Mouse (Mus musculus): ENCODE measurements around the gene Slc26a10. TPM values are rescaled to one million over a fixed set of nuclear protein-coding genes. Genes with fewer than 3 reads are reported as not detected.

Gene Slc26a10
- polyA plus RNA-seq, 1 experiment from 2014 or later, result 0.51 TPM

GRCm38 (mm10) chr10:127180695-127181047 lies 226 bp upstream of the Slc26a10 start:
- Histone ChIP-seq H3K4me1 (ENCODE audit: control insufficient read depth, insufficient read depth, low read length) (peaks cover 12% of the 10 kb centered on the region), H3K27me3 (ENCODE audit: control insufficient read depth, insufficient read depth, low read length) (peaks cover 49% of the 10 kb centered on the region), H3K9ac (ENCODE audit: low read length) (no peak overlapping the region), H3K4me3 (ENCODE audit: low read depth, low read length) (no peak overlapping the region), H3K4me2 (no peak overlapping the region), H3K36me3 (ENCODE audit: control insufficient read depth, insufficient read depth, low read length) (no peaks in the 10 kb centered on the region), H3K9me3 (ENCODE audit: control insufficient read depth, low read length) (no peaks in the 10 kb centered on the region), H3K27ac (ENCODE audit: low read depth, low read length) (no peak overlapping the region)
- no peak for DNase-seq (ENCODE audit: low spot score, missing footprints)
- WGBS, result 6% methylated on average over 3 of the region's 3 CpGs
- ATAC-seq (ENCODE audit: low FRiP score), result no peak

DNA sequence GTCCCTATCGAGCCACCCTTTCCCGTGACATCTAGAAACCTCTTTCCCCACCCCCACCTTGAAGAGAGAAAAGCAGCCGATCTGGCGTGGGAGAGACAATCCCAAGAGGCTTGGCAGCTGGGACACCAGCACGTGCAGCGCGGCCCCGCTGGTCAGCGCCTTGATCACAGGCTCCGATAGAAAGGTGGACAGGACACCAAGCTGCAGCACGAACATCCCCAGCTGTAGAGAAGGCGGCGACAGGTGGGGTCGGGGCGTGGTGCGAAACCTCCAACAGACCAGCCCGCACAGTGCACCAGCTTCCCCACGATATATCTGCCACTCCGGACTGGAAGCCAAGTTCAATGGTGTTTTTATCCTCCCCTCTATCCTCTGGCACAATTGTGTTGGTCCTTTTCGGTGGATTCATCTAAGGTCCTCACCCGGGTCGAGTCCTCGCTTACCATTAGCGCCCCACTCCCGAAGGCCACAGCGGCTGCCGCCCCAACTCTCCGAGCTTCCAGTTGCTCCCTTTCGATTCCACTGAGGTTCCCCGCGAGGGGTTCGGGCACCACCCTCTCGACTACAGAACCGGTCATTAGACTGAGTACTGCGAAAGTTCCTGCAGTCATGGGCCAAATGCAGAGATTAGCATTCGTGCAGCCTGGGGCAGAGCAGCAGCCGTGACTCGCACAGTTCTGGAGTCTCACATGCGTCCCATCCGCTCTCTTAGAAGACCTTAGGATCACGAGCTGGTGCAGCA lies 2.0 kb downstream of the Slc26a10 start:
- DNase-seq (ENCODE audit: low spot score, missing footprints) (peak; percentile 92), ATAC-seq (ENCODE audit: low FRiP score) (no peak; the same call in 1 of the 2 replicates)
- H3K27me3 ChIP-seq (ENCODE audit: control insufficient read depth, insufficient read depth, low read length), result peaks cover 49% of the 10 kb centered on the region

DNA sequence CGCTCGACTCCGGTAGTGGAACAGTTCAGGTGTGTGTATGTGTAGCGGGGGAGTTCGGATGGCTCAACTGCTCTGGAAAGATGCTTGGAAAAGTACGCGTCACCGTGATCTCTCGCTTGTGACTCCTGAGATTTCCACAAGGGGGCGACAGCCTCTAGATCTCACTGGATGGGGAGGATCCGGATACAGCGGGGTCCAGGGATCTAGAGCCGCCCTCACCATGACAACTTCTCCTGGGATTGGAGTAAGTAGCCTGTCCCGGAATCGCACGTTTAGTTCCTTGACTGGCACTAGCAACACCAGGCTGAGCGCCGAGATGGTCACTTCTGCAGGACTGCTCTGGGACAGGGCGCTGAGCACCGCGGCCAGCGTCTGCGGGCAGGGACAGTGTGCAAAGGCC lies 2.7 kb downstream of the Slc26a10 start:
- Histone ChIP-seq H3K27me3 (ENCODE audit: control insufficient read depth, insufficient read depth, low read length) (peaks cover 49% of the 10 kb centered on the region), H3K27ac (ENCODE audit: low read depth, low read length) (no peak overlapping the region), H3K4me1 (ENCODE audit: control insufficient read depth, insufficient read depth, low read length) (peaks cover 12% of the 10 kb centered on the region), H3K9me3 (ENCODE audit: control insufficient read depth, low read length) (no peaks in the 10 kb centered on the region), H3K4me3 (ENCODE audit: low read depth, low read length) (peak overlapping the region; percentile 21), H3K36me3 (ENCODE audit: control insufficient read depth, insufficient read depth, low read length) (no peaks in the 10 kb centered on the region), H3K9ac (ENCODE audit: low read length) (no peak overlapping the region), H3K4me2 (peak overlapping the region; percentile 50)
- WGBS, result 1% methylated on average over 23 of the region's 23 CpGs
- ATAC-seq (ENCODE audit: low FRiP score) (peak; percentile 71), DNase-seq (ENCODE audit: low spot score, missing footprints) (peak; percentile 99)

More for the DNA sequence above, 2.0 kb downstream of the Slc26a10 start:
- H3K9ac ChIP-seq (ENCODE audit: low read length), result no peak overlapping the region
- H3K4me2 ChIP-seq, result peak overlapping the region; percentile 50
- WGBS, result 4% methylated on average over 41 of the region's 41 CpGs
- no peaks in the 10 kb centered on the region for H3K36me3 ChIP-seq (ENCODE audit: control insufficient read depth, insufficient read depth, low read length)
- peaks cover 12% of the 10 kb centered on the region for H3K4me1 ChIP-seq (ENCODE audit: control insufficient read depth, insufficient read depth, low read length)
- H3K4me3 ChIP-seq (ENCODE audit: low read depth, low read length), result peak overlapping the region; percentile 21
- H3K9me3 ChIP-seq (ENCODE audit: control insufficient read depth, low read length), result no peaks in the 10 kb centered on the region
- H3K27ac ChIP-seq (ENCODE audit: low read depth, low read length), result no peak overlapping the region

DNA sequence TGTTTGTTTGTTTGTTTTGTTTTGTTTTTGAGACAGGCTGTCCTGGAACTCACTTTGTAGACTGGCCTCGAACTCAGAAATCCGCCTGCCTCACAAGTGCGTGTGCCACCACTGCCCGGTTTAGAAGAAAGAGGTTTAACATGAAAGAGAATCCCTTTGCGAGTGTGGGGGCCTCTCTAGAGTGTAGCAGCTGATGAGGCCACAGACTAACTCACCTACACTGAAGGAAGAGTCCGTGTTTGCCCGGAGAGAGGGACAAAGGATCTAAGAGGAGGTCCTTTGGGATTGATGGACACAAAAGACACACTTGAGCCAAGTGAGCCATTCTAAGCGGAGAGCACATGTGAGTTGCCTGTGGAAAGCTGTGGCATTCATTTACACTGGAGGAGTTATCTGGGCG lies 3.2 kb downstream of the Slc26a10 start:
- H3K4me1 ChIP-seq (ENCODE audit: control insufficient read depth, insufficient read depth, low read length), result peaks cover 12% of the 10 kb centered on the region
- H3K9me3 ChIP-seq (ENCODE audit: control insufficient read depth, low read length), result no peaks in the 10 kb centered on the region
- DNase-seq (ENCODE audit: low spot score, missing footprints), result no peak
- no peak overlapping the region for H3K4me3 ChIP-seq (ENCODE audit: low read depth, low read length)
- 18% methylated on average over 9 of the region's 9 CpGs for WGBS
- no peak overlapping the region for H3K9ac ChIP-seq (ENCODE audit: low read length)
- peaks cover 49% of the 10 kb centered on the region for H3K27me3 ChIP-seq (ENCODE audit: control insufficient read depth, insufficient read depth, low read length)
- no peak overlapping the region for H3K27ac ChIP-seq (ENCODE audit: low read depth, low read length)
- H3K4me2 ChIP-seq, result no peak overlapping the region
- ATAC-seq (ENCODE audit: low FRiP score), result no peak
- H3K36me3 ChIP-seq (ENCODE audit: control insufficient read depth, insufficient read depth, low read length), result no peaks in the 10 kb centered on the region

GRCm38 (mm10) chr10:127176756-127177155 lies 3.7 kb downstream of the Slc26a10 start:
- Histone ChIP-seq H3K27ac (ENCODE audit: low read depth, low read length) (no peak overlapping the region), H3K36me3 (ENCODE audit: control insufficient read depth, insufficient read depth, low read length) (no peaks in the 10 kb centered on the region), H3K4me2 (no peak overlapping the region), H3K27me3 (ENCODE audit: control insufficient read depth, insufficient read depth, low read length) (peaks cover 50% of the 10 kb centered on the region), H3K4me3 (ENCODE audit: low read depth, low read length) (no peak overlapping the region), H3K4me1 (ENCODE audit: control insufficient read depth, insufficient read depth, low read length) (peaks cover 12% of the 10 kb centered on the region), H3K9ac (ENCODE audit: low read length) (no peak overlapping the region), H3K9me3 (ENCODE audit: control insufficient read depth, low read length) (no peaks in the 10 kb centered on the region)
- WGBS, result 7% methylated on average over 7 of the region's 7 CpGs
- DNase-seq (ENCODE audit: low spot score, missing footprints), result peak; percentile 82
- ATAC-seq (ENCODE audit: low FRiP score), result no peak

DNA sequence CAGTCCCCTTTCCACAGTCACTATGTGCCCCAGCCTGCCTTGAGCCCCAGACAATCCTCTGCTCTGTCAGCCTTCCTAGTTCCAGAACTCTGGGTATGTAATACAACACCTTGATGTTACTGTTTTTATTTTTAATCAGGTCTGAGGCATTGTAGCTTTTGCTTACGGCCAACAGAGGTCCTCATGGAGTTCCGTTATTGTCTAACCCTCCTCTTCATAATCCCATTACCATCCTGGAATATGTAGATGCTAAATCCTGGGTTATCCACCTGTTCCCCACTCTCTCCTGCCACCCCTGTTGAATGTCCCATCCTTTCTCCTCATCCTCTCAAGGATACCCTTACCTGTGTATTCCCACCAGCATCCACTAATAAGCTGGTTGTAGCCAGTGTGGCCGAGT lies 4.2 kb downstream of the Slc26a10 start:
- H3K9ac ChIP-seq (ENCODE audit: low read length), result no peak overlapping the region
- no peak for ATAC-seq (ENCODE audit: low FRiP score)
- no peaks in the 10 kb centered on the region for H3K36me3 ChIP-seq (ENCODE audit: control insufficient read depth, insufficient read depth, low read length)
- H3K27ac ChIP-seq (ENCODE audit: low read depth, low read length), result no peak overlapping the region
- H3K4me2 ChIP-seq, result no peak overlapping the region
- H3K4me3 ChIP-seq (ENCODE audit: low read depth, low read length), result no peak overlapping the region
- peaks cover 12% of the 10 kb centered on the region for H3K4me1 ChIP-seq (ENCODE audit: control insufficient read depth, insufficient read depth, low read length)
- peaks cover 54% of the 10 kb centered on the region for H3K27me3 ChIP-seq (ENCODE audit: control insufficient read depth, insufficient read depth, low read length)
- DNase-seq (ENCODE audit: low spot score, missing footprints), result peak; percentile 83
- no peaks in the 10 kb centered on the region for H3K9me3 ChIP-seq (ENCODE audit: control insufficient read depth, low read length)
- 42% methylated on average over 3 of the region's 3 CpGs for WGBS

- DNase-seq (ENCODE audit: low spot score, missing footprints), result no peak
- WGBS, result 93% methylated on average over 7 of the region's 7 CpGs
- no peak overlapping the region for H3K9ac ChIP-seq (ENCODE audit: low read length)
- peaks cover 54% of the 10 kb centered on the region for H3K27me3 ChIP-seq (ENCODE audit: control insufficient read depth, insufficient read depth, low read length)
- no peak overlapping the region for H3K4me3 ChIP-seq (ENCODE audit: low read depth, low read length)
- no peak for ATAC-seq (ENCODE audit: low FRiP score)
- H3K4me1 ChIP-seq (ENCODE audit: control insufficient read depth, insufficient read depth, low read length), result peaks cover 12% of the 10 kb centered on the region
- no peak overlapping the region for H3K27ac ChIP-seq (ENCODE audit: low read depth, low read length)
- H3K4me2 ChIP-seq, result no peak overlapping the region
- no peaks in the 10 kb centered on the region for H3K9me3 ChIP-seq (ENCODE audit: control insufficient read depth, low read length)
- no peaks in the 10 kb centered on the region for H3K36me3 ChIP-seq (ENCODE audit: control insufficient read depth, insufficient read depth, low read length)
Observed at GRCm38 (mm10) chr10:127174170-127174569, 6.3 kb downstream of the Slc26a10 start.

- H3K27ac ChIP-seq (ENCODE audit: low read depth, low read length), result no peak overlapping the region
- H3K9me3 ChIP-seq (ENCODE audit: control insufficient read depth, low read length), result no peaks in the 10 kb centered on the region
- H3K36me3 ChIP-seq (ENCODE audit: control insufficient read depth, insufficient read depth, low read length), result no peaks in the 10 kb centered on the region
- no peak overlapping the region for H3K4me2 ChIP-seq
- H3K4me3 ChIP-seq (ENCODE audit: low read depth, low read length), result no peak overlapping the region
- H3K4me1 ChIP-seq (ENCODE audit: control insufficient read depth, insufficient read depth, low read length), result peaks cover 12% of the 10 kb centered on the region
- ATAC-seq (ENCODE audit: low FRiP score) (no peak), DNase-seq (ENCODE audit: low spot score, missing footprints) (no peak)
- H3K9ac ChIP-seq (ENCODE audit: low read length), result no peak overlapping the region
- WGBS, result 85% methylated on average over 16 of the region's 16 CpGs
- peaks cover 49% of the 10 kb centered on the region for H3K27me3 ChIP-seq (ENCODE audit: control insufficient read depth, insufficient read depth, low read length)
Observed at GRCm38 (mm10) chr10:127173148-127174065, 7.0 kb downstream of the Slc26a10 start.

DNA sequence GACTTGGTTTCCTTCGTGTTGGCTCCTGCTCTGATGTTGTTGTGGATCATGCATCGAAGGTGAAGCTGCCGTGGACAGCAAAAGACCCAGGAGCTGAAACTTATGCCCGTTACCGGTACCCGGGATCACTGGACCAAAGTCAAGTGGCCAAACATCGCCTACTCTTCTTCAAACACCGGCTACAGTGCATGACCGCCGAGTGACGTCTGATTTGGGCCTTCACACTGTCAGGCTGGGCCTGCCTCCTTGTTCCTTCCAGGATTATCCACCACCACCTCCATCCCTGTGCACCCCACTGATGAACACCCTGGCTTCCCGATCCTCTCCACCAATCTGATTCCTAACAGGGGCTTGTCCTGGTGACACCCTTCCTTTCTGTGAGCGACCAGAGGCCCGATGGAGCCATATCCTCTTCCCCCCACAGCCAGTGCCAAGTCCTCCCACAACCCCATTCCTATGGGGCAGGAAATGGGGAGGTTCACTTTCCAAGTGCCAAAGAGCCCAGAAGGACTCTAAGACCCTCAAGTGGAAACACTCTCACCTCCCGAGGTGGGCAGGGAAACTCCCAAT lies 8.7 kb downstream of the Slc26a10 start:
- H3K4me3 ChIP-seq (ENCODE audit: low read depth, low read length), result no peak overlapping the region
- no peak overlapping the region for H3K27ac ChIP-seq (ENCODE audit: low read depth, low read length)
- peaks cover 49% of the 10 kb centered on the region for H3K27me3 ChIP-seq (ENCODE audit: control insufficient read depth, insufficient read depth, low read length)
- no peak overlapping the region for H3K9ac ChIP-seq (ENCODE audit: low read length)
- WGBS, result 83% methylated on average over 15 of the region's 15 CpGs
- ATAC-seq (ENCODE audit: low FRiP score), result no peak
- peaks cover 3% of the 10 kb centered on the region; the same call in 1 of the 2 replicates for H3K4me1 ChIP-seq (ENCODE audit: control insufficient read depth, insufficient read depth, low read length)
- no peaks in the 10 kb centered on the region for H3K36me3 ChIP-seq (ENCODE audit: control insufficient read depth, insufficient read depth, low read length)
- no peaks in the 10 kb centered on the region for H3K9me3 ChIP-seq (ENCODE audit: control insufficient read depth, low read length)
- DNase-seq (ENCODE audit: low spot score, missing footprints), result no peak
- no peak overlapping the region for H3K4me2 ChIP-seq

Data from midbrain, embryonic 11.5 days (tissue).